Mouse (Mus musculus) layer of hippocampus, adult 18-20 months (tissue): ENCODE results near the gene Tecta. TPM values are rescaled to one million over a fixed set of nuclear protein-coding genes. Genes with fewer than 3 reads are reported as not detected.

Experiments used
- DNase-seq, 2 experiments: peaks; one replicate each; pipeline ENCODE4 v3.0.0; 2022; ENCODE audit warnings: low spot score in 2 of 2
- total RNA-seq, 2 experiments: library from RNA; stranded (reverse); gene quantifications; 2 replicates each; pipeline ENCODE4 v1.2.3; 2021

The Tecta gene
- total RNA-seq, 2 experiments from 2014 or later: 0.28 to 0.42 TPM

DNA sequence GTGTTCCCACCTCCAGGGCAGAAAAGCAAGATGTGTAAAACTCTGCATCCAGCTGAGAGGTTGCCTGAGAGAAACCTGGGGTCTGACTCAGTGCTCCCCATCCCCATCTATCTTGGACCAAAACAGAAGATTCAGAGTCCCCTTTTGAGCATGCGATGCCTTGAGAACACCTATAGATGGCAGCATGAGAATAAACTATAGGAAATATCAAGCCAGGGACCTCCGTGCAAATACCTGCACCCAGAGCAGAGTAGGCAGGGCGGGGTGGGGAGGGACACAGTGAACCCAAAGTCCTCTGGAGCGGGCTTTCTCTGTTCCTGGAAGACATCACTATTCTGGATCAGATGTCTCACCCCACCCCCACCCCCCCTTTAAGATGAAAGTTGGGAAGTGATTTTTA, 11.2 kb downstream of the Tecta start:
- peak in 1 of 2 experiments; percentile 62 for DNase-seq

GRCm38 (mm10) chr9:42387038-42387437, 12.7 kb downstream of the Tecta start:
- peak in 1 of 2 experiments; percentile 36 for DNase-seq

DNA sequence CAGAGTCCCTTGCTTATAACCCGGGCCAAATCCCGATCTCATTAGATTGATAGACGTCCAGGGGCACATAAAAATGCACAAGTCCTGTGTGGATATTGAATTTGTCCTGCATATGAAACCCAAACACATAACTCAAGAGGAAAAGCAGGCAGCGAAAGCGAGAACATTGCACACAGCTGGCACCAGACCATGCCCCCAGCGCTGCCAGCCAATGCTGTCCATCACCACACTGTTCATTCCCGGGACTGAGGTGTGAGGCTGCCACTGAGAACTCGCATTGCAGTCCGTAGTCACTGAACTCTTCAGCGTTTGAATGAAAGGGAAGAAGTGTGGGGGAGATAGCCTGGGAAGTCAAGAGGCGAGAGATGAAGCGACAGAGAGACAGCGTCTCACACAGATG, 14.1 kb downstream of the Tecta start:
- no peak for DNase-seq

DNA sequence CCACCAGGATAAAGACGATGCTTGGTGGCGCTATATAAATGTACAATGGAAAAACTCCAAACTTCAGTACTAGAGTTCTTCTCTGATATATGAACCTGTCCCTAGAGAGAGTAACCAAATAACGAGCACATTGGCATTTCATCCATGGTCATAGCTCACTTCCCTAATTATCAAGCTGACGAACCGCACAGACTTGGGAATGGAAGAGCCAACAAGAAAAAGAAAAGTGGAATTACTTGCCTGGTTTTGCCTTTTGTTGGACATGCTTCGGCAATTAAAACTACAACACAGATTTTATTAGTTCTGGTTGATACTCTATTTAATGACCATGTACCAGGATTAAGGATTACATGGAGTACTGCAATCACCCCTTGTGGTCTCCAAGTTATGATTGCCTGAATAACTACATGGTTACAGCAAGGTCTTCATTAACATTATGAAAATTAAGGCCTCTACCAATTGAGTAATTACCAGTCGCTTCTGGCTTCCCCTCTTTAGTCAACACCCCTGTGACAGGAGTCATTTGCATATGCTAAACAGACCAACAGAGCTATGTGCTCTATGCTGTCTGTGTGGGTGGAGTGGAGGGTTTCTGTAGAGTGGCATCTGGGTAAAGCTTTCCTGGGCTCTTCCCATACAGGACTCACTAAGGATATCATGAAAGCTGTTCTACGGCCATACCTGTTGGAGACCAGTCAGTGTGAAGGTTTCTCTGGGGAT, 16.9 kb downstream of the Tecta start:
- no peak for DNase-seq

- DNase-seq: peak in 1 of 2 experiments; percentile 35
These were observed 17.7 kb downstream of the Tecta start for GRCm38 (mm10) chr9:42382063-42382462.

DNA sequence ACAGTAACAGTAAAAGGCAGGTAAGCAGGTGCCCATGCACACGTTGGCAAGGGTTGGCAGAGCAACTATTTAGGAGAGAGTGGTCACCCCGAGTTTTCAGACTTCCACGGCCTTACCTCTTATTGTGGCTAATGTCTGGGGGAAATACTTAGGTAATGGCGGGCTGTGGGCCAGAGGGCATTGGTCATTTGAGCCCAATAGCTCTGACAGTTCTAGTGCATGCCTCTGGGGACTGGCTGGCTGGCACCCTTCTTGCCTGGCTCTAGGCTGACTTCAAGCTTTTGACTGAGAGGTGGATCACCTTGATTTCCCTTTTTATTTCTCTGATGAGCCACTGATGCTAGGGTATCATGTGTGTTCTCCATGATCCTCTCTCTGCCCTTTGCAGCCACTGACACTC, 21.7 kb downstream of the Tecta start:
- no peak for DNase-seq

DNA sequence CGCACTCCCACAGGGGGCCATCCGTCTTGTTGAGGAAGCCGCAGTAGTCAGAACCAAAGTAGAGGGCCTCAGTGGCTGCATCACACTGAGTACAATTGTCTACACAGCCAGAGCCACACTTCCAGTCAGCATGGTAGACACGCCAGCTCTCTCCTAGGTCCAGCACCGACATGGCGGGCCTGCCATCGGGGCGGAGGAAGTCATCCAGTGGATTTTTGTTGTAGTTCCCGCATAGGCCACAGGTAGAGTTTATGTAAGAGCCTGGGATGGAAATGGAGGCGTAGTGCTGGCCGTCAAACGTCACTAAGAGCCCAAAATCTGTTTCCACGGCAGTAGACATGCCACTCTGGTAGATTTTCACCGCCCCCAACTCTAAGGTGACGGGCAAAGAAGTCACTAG, 22.1 kb downstream of the Tecta start:
- DNase-seq: no peak

GRCm38 (mm10) chr9:42371670-42372368, 27.9 kb downstream of the Tecta start:
- no peak for DNase-seq

- DNase-seq: no peak
These were observed 42.1 kb downstream of the Tecta start for GRCm38 (mm10) chr9:42357585-42357984.

DNA sequence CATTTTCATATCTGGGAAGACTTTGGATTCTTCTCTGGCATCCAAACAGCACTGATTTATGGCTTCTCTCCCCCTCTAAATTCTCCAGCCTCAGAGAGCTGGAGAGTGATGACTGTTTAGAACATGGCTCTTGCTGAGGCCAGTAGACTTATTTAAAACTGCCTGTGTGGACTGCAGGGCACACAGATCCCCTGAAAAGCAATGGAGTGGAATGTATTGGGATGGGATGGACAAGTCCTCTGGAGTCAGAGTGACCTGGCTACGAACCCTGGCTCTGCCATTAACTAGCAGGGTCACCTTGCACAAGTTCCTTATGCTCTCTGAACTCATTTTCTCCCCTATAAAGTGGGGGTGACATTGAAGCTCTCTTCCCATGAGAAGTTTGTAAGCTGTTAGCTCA, 44.9 kb downstream of the Tecta start:
- no peak for DNase-seq

DNA sequence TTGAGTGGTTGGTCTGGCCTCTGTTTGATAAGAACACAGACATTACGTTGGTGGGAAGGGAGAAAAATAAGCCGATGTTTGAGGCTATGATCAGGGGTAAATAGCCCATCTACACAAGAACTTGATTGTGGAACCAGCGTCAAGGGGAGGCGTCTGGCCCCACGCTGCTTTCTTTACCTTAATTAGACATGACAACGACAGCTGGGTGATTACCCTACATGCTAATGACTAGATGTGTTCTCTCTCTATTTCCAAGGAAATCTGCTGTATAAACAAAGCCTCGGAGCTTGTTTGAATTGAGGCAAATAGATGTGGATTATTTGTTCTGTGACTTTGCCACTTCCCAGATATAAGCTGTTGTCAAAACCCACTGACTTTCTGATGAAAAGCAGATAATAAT, 49.9 kb downstream of the Tecta start:
- no peak for DNase-seq

DNA sequence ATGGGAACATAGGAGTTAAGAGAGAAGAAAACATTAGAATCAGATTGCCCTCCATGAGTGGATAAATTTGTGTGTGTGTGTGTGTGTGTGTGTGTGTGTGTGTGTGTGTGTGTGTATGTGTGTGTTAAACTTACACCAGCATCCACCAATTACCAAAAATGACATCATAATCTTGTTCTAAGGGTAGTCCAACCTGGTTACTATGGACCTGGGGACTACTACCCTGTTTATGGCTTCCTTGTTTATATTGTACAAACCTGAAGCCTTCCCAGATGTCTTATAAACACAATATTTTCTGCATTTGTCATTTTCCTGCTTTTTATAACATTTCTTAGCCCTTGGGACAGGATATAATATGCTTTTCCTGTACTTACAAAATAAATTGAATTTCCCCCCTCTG, 53.4 kb downstream of the Tecta start:
- DNase-seq: no peak

DNA sequence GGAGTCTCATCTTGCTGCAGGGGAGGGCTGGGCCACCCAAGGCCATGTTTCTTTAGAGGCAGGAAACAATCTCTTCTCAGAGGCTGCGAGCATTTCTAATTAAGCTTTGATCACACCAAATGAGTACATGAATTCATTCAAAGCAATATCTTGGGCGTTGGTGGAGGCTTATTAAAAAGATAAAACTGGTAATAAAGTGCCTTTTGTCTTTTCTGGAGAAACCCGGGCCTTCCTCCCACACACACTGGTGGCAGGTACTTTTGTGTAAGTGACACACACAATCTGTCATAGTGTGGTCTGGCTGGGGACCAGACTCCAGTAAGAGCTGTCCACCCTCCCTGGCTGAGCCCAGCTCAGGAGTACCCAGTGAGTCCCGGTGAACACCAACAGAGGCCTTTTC, 60.6 kb downstream of the Tecta start:
- no peak for DNase-seq

GRCm38 (mm10) chr9:42337026-42337425, 62.7 kb downstream of the Tecta start:
- no peak for DNase-seq

GRCm38 (mm10) chr9:42336575-42336974, 63.2 kb downstream of the Tecta start:
- DNase-seq: no peak

DNA sequence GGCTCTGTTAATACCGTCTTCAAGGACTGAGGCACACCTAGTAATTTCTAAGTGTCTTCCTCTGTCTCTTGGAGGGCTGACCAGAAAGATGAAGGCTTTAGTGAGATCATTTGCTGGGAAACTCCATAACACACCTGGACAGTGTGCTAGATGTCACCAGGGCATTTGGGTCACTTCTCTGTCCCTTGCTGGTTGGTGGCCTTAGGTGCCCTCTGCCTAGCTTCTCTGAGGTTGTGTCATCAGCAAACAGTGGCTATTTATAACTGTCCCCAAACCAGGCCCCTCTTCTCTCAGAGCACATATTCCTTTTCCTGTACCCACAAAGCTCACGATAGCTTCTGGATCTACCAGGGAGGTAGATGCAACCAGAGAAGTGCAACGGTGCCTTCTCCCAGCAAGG, 64.8 kb downstream of the Tecta start:
- no peak for DNase-seq

GRCm38 (mm10) chr9:42332692-42333091, 67.0 kb downstream of the Tecta start:
- DNase-seq: peak; percentile 67 to 75

- no peak for DNase-seq
These were observed 68.4 kb downstream of the Tecta start for GRCm38 (mm10) chr9:42331341-42331740.

DNA sequence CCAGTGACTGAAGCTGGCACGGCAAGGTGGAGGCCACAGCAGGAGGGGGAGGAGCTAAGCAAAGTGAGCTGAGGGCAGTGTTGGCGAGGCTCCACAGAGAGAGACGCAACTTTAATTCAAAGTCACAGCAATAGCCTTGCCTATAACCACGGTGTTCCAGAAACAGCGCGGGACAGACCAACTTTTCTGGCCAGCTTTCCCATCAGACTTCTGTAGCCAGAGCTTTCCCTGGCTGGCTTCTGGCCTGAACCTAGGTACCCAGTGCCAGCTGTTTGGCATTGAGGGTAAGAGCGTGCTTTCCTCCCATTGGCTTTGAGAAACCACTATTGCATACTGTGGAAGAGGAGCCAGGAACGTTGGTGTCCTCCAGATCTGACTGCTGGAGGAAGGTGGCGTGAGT, 70.0 kb downstream of the Tecta start:
- DNase-seq: no peak

GRCm38 (mm10) chr9:42326688-42327440, 72.9 kb downstream of the Tecta start:
- peak; percentile 37 to 81 for DNase-seq

DNA sequence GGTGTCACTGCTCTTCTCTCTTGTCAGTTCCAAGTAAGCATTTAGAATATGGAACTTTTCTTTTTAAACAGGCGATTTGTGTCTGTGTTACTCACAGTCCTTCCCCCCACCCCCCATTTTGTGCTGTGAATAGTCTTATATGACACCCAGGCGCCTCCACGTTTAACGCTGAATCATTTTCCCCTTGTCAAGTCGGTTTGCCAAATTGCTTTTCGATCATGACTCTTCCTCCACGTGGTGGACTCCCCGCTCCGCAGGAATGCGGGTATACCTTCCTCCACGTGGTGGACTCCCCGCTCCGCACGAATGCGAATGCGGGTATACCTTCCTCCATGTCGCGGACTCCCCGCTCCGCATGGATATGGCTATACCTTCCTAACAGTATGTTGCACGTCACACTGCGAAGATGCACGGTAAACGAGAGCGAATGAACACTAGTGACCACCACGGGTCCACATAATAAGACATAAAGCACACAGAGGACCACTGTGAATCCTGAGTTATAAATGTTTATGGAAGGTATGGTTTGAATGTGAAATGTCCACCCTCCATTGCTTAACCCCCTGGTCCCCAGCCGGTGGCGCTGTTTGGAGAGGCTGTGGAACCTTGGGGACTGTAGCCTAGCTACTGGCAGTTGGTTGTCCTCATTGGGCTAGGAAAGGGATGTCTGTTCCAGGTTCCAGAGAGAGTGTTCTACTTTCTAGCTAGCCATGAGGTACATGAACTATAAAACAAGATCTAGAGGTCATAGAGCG, 74.9 kb downstream of the Tecta start:
- no peak for DNase-seq
